Mouse (Mus musculus): ENCODE data around the gene Atp5k.

Gene Atp5k

GRCm38 (mm10) chr5:108433804-108434587 lies at the start of gene Atp5k:
Gene Atp5k, minus strand, starts transcription at chr5:108434448.
- DNase-seq (ENCODE audit: low read depth, low spot score) = peak; percentile 96

- DNase-seq (ENCODE audit: low read depth, low spot score) = no peak
Measured at GRCm38 (mm10) chr5:108483006-108483405, 48.8 kb upstream of the Atp5k start.

GRCm38 (mm10) chr5:108475977-108476376 lies 41.7 kb upstream of the Atp5k start:
- DNase-seq (ENCODE audit: low read depth, low spot score) = no peak

- no peak for DNase-seq (ENCODE audit: low read depth, low spot score)
Measured at GRCm38 (mm10) chr5:108473737-108474136, 39.5 kb upstream of the Atp5k start.

- DNase-seq (ENCODE audit: low read depth, low spot score) = no peak
Measured at GRCm38 (mm10) chr5:108469617-108470016, 35.4 kb upstream of the Atp5k start.

- DNase-seq (ENCODE audit: low read depth, low spot score) = no peak
Measured at GRCm38 (mm10) chr5:108466647-108467046, 32.4 kb upstream of the Atp5k start.

- DNase-seq (ENCODE audit: low read depth, low spot score) = no peak
Measured at GRCm38 (mm10) chr5:108465131-108465891, 31.1 kb upstream of the Atp5k start.

GRCm38 (mm10) chr5:108462446-108462845 lies 28.2 kb upstream of the Atp5k start:
- no peak for DNase-seq (ENCODE audit: low read depth, low spot score)

- DNase-seq (ENCODE audit: low read depth, low spot score) = peak; percentile 98
Measured at GRCm38 (mm10) chr5:108461082-108462065, 27.1 kb upstream of the Atp5k start, which contains the start of gene Pcgf3. Gene Pcgf3, plus strand, starts transcription at chr5:108461232.

- DNase-seq (ENCODE audit: low read depth, low spot score) = no peak
Measured at GRCm38 (mm10) chr5:108460461-108460860, 26.2 kb upstream of the Atp5k start.

GRCm38 (mm10) chr5:108458706-108459105 lies 24.5 kb upstream of the Atp5k start:
- DNase-seq (ENCODE audit: low read depth, low spot score) = no peak

GRCm38 (mm10) chr5:108454094-108454493 lies 19.8 kb upstream of the Atp5k start:
- no peak for DNase-seq (ENCODE audit: low read depth, low spot score)

GRCm38 (mm10) chr5:108452422-108452821 lies 18.2 kb upstream of the Atp5k start:
- no peak for DNase-seq (ENCODE audit: low read depth, low spot score)

GRCm38 (mm10) chr5:108451611-108452010 lies 17.4 kb upstream of the Atp5k start:
- no peak for DNase-seq (ENCODE audit: low read depth, low spot score)

GRCm38 (mm10) chr5:108450837-108451540 lies 16.7 kb upstream of the Atp5k start:
- DNase-seq (ENCODE audit: low read depth, low spot score) = no peak

- DNase-seq (ENCODE audit: low read depth, low spot score) = peak; percentile 45
Measured at GRCm38 (mm10) chr5:108448785-108449668, 14.8 kb upstream of the Atp5k start, which contains the start of gene Mfsd7a. Gene Mfsd7a, minus strand, starts transcription at chr5:108448891.

- no peak for DNase-seq (ENCODE audit: low read depth, low spot score)
Measured at GRCm38 (mm10) chr5:108447857-108448256, 13.6 kb upstream of the Atp5k start.

- no peak for DNase-seq (ENCODE audit: low read depth, low spot score)
Measured at GRCm38 (mm10) chr5:108446973-108447372, 12.7 kb upstream of the Atp5k start.

- DNase-seq (ENCODE audit: low read depth, low spot score) = no peak
Measured at GRCm38 (mm10) chr5:108436101-108436500, 1.9 kb upstream of the Atp5k start.

- no peak for DNase-seq (ENCODE audit: low read depth, low spot score)
Measured at GRCm38 (mm10) chr5:108431196-108431595, 3.1 kb downstream of the Atp5k start.

All from ES-CJ7 (cell line).